Mouse (Mus musculus): Measurements from ENCODE around the gene Prm2. TPM values are rescaled to one million over a fixed set of nuclear protein-coding genes. Genes with fewer than 3 reads are reported as not detected.

Gene Prm2
- polyA plus RNA-seq, 1 experiment from 2014 or later, result not detected

DNA sequence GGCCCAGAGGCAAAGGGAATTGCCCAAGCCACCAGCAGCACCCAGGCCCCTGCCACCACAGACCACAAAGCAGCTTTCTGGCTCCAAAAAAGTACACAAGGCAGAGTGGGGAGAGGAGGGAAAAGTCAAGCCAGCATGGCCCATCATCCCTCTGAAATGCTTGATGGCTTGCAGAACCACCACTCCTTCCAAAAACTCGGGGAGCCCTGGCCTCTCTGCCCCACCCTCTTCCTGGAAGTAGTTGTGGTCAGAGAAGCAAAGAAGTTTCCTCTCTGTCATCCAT lies 12.8 kb downstream of the Prm2 start:
- peaks cover 35% of the 10 kb centered on the region for H3K4me1 ChIP-seq
- H3K9ac ChIP-seq, result no peak overlapping the region
- no peaks in the 10 kb centered on the region for H3K36me3 ChIP-seq (replicated peaks)
- WGBS, result 59% methylated on average over 1 of the region's 1 CpGs
- peaks cover 8% of the 10 kb centered on the region; the same call in 1 of the 2 replicates for H3K27me3 ChIP-seq (replicated peaks)
- ATAC-seq (replicated peaks), result no peak
- no peaks in the 10 kb centered on the region for H3K9me3 ChIP-seq
- no peak overlapping the region for H3K27ac ChIP-seq
- H3K4me2 ChIP-seq, result peak overlapping the region; percentile 91; the same call in 1 of the 2 replicates
- H3K4me3 ChIP-seq, result no peak overlapping the region

DNA sequence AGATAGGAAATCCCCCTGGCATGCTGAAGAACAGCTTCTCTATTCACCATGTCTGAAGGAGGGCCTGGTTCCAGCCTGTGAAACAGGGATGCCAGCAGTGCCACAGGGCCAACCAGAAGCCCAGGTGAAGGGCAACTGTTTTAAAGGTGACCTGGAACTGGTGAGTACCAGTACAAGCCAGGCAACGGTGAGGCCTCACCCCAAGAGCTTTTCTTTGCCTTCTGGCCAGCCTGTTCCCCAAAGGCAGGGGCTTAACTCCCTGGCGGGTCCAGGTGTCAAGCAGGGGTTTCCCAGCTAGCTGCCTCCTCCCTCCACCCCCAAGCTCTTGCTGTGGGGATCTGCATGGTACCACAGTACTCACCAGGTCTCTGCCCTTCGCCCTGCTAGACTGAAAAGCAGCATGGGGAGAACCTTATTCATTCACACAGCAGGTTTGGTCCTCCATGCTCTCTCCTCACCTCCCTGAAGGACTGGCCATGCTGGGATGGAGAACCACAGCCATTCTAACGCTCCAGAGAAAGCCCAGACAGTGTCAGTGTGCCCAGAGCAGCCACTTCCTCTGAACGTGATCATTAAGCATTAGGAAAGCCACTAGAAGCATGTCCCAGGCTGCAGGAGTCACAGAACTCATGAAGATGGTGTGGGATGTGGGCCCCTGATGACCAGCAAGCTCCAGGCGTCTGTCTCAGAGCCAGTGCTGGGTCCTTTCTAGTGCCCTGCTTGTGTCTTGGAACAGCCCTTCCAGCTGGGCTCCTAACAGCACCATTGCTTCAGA lies 13.4 kb downstream of the Prm2 start:
- no peak overlapping the region; the same call in 1 of the 2 replicates for H3K9ac ChIP-seq

DNA sequence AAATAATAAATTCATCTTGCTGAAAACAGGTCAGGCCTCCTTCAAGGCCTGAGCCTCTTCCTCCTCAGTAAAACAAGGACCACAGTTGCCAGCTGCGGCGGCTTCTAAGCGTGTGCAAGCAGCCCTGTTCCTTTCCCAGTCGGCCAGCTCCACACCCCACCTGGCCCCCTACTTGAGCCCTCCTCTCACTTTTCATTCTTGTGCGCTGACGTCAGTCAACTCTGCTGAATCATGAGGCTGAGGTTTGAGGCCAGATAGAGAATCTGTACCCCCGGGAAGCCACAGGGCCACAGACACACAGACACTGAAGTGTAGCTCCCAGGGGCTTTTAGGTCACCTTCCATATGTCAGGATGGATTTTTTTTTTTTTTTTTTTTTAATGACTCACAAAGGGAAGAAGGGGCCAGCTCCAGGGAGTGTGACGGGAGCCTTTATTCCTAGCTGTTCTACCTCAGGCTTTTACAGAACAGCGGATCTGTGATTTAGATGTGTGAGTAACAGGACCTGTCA lies 14.0 kb downstream of the Prm2 start:
- no peak overlapping the region for H3K9ac ChIP-seq
- H3K36me3 ChIP-seq (replicated peaks), result no peaks in the 10 kb centered on the region
- peaks cover 35% of the 10 kb centered on the region for H3K4me1 ChIP-seq
- ATAC-seq (replicated peaks), result no peak
- H3K27me3 ChIP-seq (replicated peaks), result peaks cover 8% of the 10 kb centered on the region; the same call in 1 of the 2 replicates
- H3K4me3 ChIP-seq, result no peak overlapping the region
- no peak overlapping the region for H3K27ac ChIP-seq
- H3K9me3 ChIP-seq, result no peaks in the 10 kb centered on the region
- H3K4me2 ChIP-seq, result no peak overlapping the region
- 45% methylated on average over 9 of the region's 9 CpGs for WGBS

More for the DNA sequence above, 13.4 kb downstream of the Prm2 start:
- Histone ChIP-seq H3K27me3 (replicated peaks) (peaks cover 8% of the 10 kb centered on the region; the same call in 1 of the 2 replicates), H3K4me3 (no peak overlapping the region), H3K36me3 (replicated peaks) (no peaks in the 10 kb centered on the region), H3K27ac (no peak overlapping the region), H3K4me1 (peaks cover 35% of the 10 kb centered on the region), H3K4me2 (peak overlapping the region; percentile 91; the same call in 1 of the 2 replicates), H3K9me3 (no peaks in the 10 kb centered on the region)
- WGBS, result 42% methylated on average over 6 of the region's 6 CpGs
- no peak for ATAC-seq (replicated peaks)

DNA sequence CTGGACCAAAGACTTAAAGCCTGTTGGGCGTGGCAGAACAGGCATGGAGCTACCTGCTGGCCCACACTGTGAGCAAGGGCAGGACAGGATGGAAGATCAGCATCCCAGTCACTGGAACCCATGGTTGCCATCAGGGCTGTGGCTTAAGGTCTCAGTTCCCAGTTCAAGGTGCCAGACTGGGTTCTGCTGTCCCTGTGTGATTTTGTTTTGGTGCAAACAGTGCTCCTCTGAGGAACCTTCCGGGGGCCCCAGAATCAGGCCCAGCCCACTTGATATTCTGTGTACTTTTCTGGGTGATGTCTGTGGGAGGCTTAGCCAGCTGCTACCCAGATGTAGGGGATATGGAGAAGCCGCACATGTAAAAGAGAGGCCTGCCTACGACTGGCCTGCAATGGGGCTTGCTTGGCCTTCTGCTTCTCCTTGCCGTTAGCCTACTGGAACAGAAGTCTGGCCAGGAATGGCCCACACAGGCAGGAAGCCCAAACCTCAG lies 15.3 kb downstream of the Prm2 start:
- H3K27ac ChIP-seq, result no peak overlapping the region
- no peak overlapping the region for H3K4me2 ChIP-seq
- ATAC-seq (replicated peaks), result no peak
- H3K4me3 ChIP-seq, result no peak overlapping the region
- peaks cover 8% of the 10 kb centered on the region; the same call in 1 of the 2 replicates for H3K27me3 ChIP-seq (replicated peaks)
- H3K4me1 ChIP-seq, result peaks cover 26% of the 10 kb centered on the region
- H3K9me3 ChIP-seq, result no peaks in the 10 kb centered on the region
- no peaks in the 10 kb centered on the region for H3K36me3 ChIP-seq (replicated peaks)
- 90% methylated on average over 5 of the region's 5 CpGs for WGBS
- no peak overlapping the region for H3K9ac ChIP-seq

DNA sequence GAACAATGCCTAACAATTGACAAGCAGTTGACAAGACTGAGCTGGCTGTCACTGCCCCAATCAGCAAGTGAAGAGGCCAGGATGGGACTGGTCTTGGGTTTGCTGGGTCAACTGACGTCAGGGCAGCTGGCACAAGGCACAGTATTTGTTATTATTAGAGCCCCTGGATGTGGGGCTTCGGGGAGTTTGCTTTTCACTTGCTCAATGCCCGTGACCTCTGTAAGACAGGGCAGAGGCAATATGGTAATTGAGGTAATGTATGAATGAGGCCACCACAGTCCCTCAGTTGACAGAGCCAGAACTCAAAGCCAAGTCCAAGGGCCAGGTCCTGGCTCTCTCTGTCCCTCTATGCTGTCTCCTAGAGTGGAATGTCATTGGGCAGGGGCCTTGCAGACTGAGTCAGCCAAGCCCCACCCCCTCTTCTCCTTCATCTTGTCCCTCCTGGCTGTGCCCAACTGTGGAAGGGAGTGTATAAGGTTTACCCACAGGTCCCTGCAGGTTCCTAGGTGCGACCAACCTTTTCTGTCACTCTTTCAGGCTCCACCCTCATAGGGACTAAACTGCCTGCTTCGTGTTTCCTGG lies 18.3 kb downstream of the Prm2 start:
- Histone ChIP-seq H3K27me3 (replicated peaks) (no peaks in the 10 kb centered on the region), H3K9ac (no peak overlapping the region), H3K4me2 (no peak overlapping the region), H3K4me1 (0 out of 2 replicates have a peak, but pooled peaks cover 5% of the 10 kb centered on the region), H3K36me3 (replicated peaks) (no peaks in the 10 kb centered on the region), H3K4me3 (no peak overlapping the region), H3K27ac (no peak overlapping the region), H3K9me3 (no peaks in the 10 kb centered on the region)
- WGBS, result 68% methylated on average over 5 of the region's 5 CpGs
- ATAC-seq (replicated peaks), result no peak

DNA sequence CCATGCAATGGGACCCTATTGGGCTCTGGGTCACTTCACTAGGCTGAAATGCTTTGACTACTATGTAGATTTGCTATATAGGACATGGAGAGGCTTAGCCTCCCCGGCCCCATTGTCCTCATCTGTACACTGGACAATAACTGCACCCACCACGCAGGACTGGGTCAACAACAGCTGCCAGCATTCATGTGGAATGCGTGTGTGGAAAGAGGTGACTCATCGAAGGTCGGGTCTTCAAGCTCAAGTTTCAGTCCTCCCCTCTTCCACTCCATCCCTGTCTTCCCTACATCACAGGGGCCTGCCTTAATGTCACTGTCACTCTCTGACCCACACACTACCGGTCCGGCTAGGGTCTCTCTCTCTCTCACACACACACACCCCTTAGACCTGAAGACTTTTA lies 19.6 kb downstream of the Prm2 start:
- 65% methylated on average over 7 of the region's 7 CpGs for WGBS
- H3K4me3 ChIP-seq, result no peak overlapping the region
- no peak overlapping the region for H3K9ac ChIP-seq
- H3K4me2 ChIP-seq, result no peak overlapping the region
- H3K27ac ChIP-seq, result no peak overlapping the region
- no peaks in the 10 kb centered on the region for H3K9me3 ChIP-seq
- no peaks in the 10 kb centered on the region for H3K4me1 ChIP-seq
- no peaks in the 10 kb centered on the region for H3K36me3 ChIP-seq (replicated peaks)
- H3K27me3 ChIP-seq (replicated peaks), result no peaks in the 10 kb centered on the region
- no peak for ATAC-seq (replicated peaks)

DNA sequence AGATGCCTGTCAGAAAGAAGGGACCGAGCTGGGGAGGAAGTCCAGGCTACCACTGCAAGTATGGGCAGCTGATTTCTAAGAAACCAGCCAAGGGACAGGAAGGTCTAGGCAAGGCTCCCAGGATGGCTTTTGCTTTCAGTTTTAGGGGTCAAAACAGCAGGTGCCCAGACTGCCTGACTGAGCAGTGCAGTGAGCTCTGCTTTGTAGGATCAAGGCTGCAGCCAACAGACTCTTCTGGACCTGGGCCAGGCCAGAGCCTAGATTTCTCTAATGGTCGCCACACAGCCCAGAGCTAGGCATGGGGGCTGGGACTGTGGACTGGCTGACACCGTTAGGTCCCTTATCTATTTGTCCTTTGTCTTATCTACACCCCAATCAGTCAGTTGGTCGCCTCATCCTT lies 21.2 kb downstream of the Prm2 start:
- Histone ChIP-seq H3K36me3 (replicated peaks) (no peaks in the 10 kb centered on the region), H3K27ac (no peak overlapping the region), H3K27me3 (replicated peaks) (no peaks in the 10 kb centered on the region), H3K4me1 (no peaks in the 10 kb centered on the region), H3K4me3 (no peak overlapping the region), H3K4me2 (no peak overlapping the region), H3K9me3 (no peaks in the 10 kb centered on the region), H3K9ac (no peak overlapping the region)
- ATAC-seq (replicated peaks), result no peak
- 78% methylated on average over 4 of the region's 4 CpGs for WGBS

DNA sequence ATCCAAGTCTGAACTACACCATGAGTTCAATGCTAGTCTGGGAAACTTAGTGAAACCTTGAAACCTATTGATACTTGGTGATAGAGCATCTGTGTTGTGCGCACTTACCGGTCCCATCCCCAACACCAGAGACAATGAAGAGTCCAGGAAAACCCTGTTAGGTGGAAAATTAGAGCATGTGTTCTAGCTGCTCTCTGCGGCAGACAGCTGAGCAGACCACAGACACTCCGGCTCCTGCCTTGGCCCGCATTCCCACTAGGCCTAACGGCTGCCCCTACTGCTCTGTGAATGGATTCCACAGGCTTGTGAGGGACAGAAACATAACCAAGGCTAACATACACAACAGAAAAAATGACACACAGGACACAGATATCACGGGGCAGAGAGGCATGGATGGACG lies 22.4 kb downstream of the Prm2 start:
- Histone ChIP-seq H3K4me2 (no peak overlapping the region), H3K9me3 (no peaks in the 10 kb centered on the region), H3K27ac (no peak overlapping the region), H3K9ac (no peak overlapping the region), H3K4me3 (no peak overlapping the region), H3K27me3 (replicated peaks) (no peaks in the 10 kb centered on the region), H3K4me1 (no peaks in the 10 kb centered on the region), H3K36me3 (replicated peaks) (no peaks in the 10 kb centered on the region)
- no peak for ATAC-seq (replicated peaks)
- WGBS, result 90% methylated on average over 8 of the region's 8 CpGs

DNA sequence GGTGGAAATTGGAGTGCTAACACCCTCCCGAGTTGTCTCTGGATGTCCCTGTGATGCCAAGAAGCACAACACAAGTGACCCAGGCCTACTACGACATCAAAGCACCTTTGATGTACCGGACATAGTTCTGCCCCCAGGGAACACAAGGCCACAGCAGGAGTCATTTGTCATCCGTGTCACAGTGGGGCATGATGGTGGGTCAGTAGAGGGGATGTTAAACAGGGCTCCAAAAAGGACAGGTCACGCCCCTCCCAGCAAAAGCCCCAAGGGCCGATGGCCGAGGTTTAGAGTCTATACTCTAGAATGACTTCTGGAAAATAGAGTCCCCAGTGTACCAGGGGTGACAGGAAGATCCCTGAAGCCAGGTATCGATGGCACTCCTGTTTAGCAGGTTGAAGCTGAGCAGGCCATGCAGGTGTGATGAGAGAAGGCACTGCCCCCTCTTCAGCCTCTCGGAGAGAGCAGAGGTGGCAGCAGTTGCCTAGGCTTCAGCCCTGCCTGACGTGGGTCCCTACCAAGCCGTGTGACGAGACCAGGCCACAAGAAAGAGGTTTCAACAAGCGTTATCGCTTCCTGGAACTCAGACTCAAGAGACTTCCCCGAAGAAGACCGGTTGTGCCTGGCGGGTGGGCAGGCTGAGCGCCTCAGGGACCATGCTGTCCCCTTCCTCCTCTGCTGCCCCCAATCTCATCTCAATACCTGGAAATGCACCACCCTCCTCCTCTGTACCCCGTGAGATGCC lies 24.0 kb downstream of the Prm2 start:
- Histone ChIP-seq H3K27ac (no peak overlapping the region), H3K9me3 (no peaks in the 10 kb centered on the region), H3K4me1 (no peaks in the 10 kb centered on the region), H3K9ac (no peak overlapping the region), H3K4me2 (no peak overlapping the region), H3K4me3 (no peak overlapping the region), H3K36me3 (replicated peaks) (no peaks in the 10 kb centered on the region), H3K27me3 (replicated peaks) (no peaks in the 10 kb centered on the region)
- no peak for ATAC-seq (replicated peaks)
- 73% methylated on average over 19 of the region's 19 CpGs for WGBS

DNA sequence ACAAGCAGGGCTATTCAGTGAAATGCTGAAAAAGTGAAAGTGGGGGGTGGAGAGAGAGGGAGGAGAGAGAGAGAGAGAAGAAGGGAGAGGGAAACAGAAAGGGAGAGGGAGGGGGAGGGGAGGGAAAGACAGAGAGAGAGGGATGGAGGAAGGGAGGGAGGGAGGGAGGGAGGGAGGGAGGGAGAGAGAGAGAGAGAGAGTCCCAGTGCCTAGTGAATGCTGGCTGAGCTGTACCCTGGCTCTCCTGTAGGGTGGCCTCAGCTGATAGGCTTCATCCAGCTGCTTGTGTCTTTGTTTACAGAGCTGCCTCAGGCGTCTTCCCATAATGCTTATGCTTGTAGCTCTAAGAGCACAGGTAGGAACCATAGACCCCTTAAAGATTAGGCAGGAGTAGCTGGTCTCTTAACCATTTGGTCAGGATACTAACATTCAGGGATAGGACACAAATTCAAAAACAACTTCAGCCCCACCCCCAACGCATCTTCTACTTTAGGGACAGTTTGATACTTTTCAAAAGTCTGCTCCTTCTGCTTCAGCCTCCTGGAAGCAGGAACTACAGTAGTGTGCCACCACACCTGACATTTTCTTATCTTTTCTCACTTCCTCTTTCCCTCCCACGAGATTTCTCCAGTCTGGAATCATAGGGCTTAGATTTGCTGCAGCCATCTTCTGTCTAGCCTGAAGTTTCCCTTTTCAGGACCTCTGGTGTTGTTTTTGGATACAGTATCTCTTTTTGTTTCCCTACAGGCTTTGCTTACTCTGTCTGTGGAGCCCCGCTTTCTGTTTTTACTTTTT lies 25.2 kb downstream of the Prm2 start:
- H3K4me3 ChIP-seq, result no peak overlapping the region
- no peaks in the 10 kb centered on the region for H3K4me1 ChIP-seq
- H3K9ac ChIP-seq, result no peak overlapping the region
- WGBS, result 54% methylated on average over 4 of the region's 4 CpGs
- no peak overlapping the region for H3K4me2 ChIP-seq
- no peaks in the 10 kb centered on the region for H3K9me3 ChIP-seq
- ATAC-seq (replicated peaks), result 0 out of 2 replicates have a peak, but pooled peaks have one; percentile 42
- no peak overlapping the region for H3K27ac ChIP-seq
- H3K27me3 ChIP-seq (replicated peaks), result no peaks in the 10 kb centered on the region
- no peaks in the 10 kb centered on the region for H3K36me3 ChIP-seq (replicated peaks)

DNA sequence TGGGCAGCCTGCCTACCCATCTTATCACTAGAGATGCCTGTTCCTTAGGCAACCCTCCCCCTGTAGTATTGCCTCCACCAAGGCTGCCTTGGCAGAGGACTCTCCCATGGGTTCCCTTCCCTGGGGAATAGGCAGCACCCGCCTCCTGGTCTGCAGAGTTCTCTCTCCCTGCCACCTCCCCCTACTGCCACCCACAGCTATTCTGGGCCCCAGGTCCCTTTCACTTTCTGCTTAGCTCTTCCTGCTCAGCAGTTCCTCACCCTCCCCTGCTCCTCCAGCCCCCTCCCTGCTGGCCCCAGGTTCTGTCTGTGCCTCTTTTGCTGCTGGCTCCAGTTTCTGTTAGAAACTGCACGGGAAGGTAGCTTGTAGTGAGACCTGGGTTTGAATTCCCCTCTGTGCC lies 26.3 kb downstream of the Prm2 start:
- Histone ChIP-seq H3K27ac (no peak overlapping the region), H3K9ac (no peak overlapping the region), H3K27me3 (replicated peaks) (no peaks in the 10 kb centered on the region), H3K4me2 (no peak overlapping the region), H3K4me1 (no peaks in the 10 kb centered on the region), H3K9me3 (no peaks in the 10 kb centered on the region), H3K36me3 (replicated peaks) (no peaks in the 10 kb centered on the region), H3K4me3 (no peak overlapping the region)
- WGBS, result 54% methylated on average over 2 of the region's 2 CpGs
- no peak for ATAC-seq (replicated peaks)

DNA sequence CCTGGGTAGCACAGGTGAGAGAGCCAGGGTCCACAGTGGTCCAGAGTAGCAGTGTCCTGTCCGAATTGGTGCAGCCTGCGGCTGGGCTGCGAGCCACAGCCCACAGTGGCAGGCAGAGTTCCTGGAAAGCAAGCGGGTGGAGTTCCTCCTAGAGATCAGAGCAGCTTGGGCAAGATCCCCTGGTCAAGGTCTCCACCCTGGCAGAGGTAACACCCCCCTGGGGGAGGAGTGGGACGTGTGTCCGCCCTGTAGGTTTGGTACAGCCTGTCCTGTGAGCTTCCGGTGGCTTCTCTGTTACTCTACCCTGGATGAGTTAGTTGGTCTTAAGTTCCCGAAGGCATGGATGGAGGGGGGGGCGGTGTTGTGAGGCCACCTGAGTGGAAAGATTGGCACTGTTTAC lies 27.1 kb downstream of the Prm2 start:
- H3K9ac ChIP-seq, result no peak overlapping the region
- no peaks in the 10 kb centered on the region for H3K27me3 ChIP-seq (replicated peaks)
- H3K4me2 ChIP-seq, result no peak overlapping the region
- no peak overlapping the region for H3K4me3 ChIP-seq
- H3K27ac ChIP-seq, result no peak overlapping the region
- no peaks in the 10 kb centered on the region for H3K4me1 ChIP-seq
- H3K36me3 ChIP-seq (replicated peaks), result no peaks in the 10 kb centered on the region
- 66% methylated on average over 9 of the region's 9 CpGs for WGBS
- H3K9me3 ChIP-seq, result no peaks in the 10 kb centered on the region
- ATAC-seq (replicated peaks), result no peak

All from midbrain, embryonic 15.5 days (tissue).